Mouse (Mus musculus) Patski (cell line): ENCODE measurements around the gene Ccni. TPM values are rescaled to one million over a fixed set of nuclear protein-coding genes. Genes with fewer than 3 reads are reported as not detected.
A peak's percentile ranks its signal among the peaks of the same experiment; 100 is the strongest.

Source experiments
- ATAC-seq: fragments of 100-300 bp; one replicate; pipeline ENCODE4 v1.8.0; 2021
- CTCF ChIA-PET: fragments of 350-600 bp; sonication (Branson Sonifier 250); formaldehyde crosslinking; loops from one replicate; lab custom pipeline; 2022; ENCODE audit warnings: inconsistent platforms; lab: Charles Lee
- POLR2A ChIA-PET: fragments of 350-600 bp; sonication (Branson Sonifier 250); formaldehyde crosslinking; loops from one replicate; lab custom pipeline; 2022; ENCODE audit warnings: antibody characterized with exemption, inconsistent platforms; lab: Charles Lee
- DNase-seq: peaks from one replicate; pipeline ENCODE4 v3.0.0-alpha.2; 2011; ENCODE audit warnings: low read depth, low spot score
- H3K27me3 ChIP-seq: fragments of 371-371 bp; one replicate; pipeline ENCODE4 v1.5.1; 2021
- CTCF ChIP-seq: fragments of 100-300 bp; IDR thresholded peaks from one replicate; pipeline ENCODE4 v1.5.1; 2021
- in situ Hi-C: fragments of 300-500 bp; cut with MboI; formaldehyde crosslinking; loops from 3 replicates; pipeline ENCODE4 v1.11.1; 2018; ENCODE audit warnings: low pct_unique_long_range_greater_than_20kb, mixed read lengths
- polyA plus RNA-seq: library from polyadenylated mRNA; unstranded; gene quantifications from one replicate; pipeline ENCODE4 v1.2.3, GENCODE M21; 2021

Ccni gene
- polyA plus RNA-seq, 1 experiment from 2014 or later = 239 TPM

- in situ Hi-C loops = loop anchor here (5.0 to 25.0 kb wide), 2 partner anchors 62 to 232 kb away; partner anchors contain the start of gene Ccng2
- ATAC-seq (peak; percentile 19), DNase-seq (no peak)
- ChIA-PET CTCF (interaction anchor here (1.2 to 2.6 kb wide), 3 partner anchors 9 to 118 kb away, joined by 4 to 10 read pairs (median 6); no protein-coding TSS in a partner anchor), POLR2A (interaction anchor here (0.7 to 2.5 kb wide), 7 partner anchors 11 to 739 kb away, joined by 3 to 12 read pairs (median 6); no protein-coding TSS in a partner anchor)
- no peaks in the 10 kb centered on the region for H3K27me3 ChIP-seq
- TF ChIP-seq CTCF = no peak
These were observed 755 bp downstream of the Ccni start for GRCm38 (mm10) chr5:93205371-93206108.

- ATAC-seq (no peak), DNase-seq (no peak)
- ChIA-PET POLR2A (no interaction called here), CTCF (interaction anchor here (0.9 to 2.2 kb wide), 4 partner anchors 8 to 79 kb away, joined by 3 to 13 read pairs (median 3); no protein-coding TSS in a partner anchor)
- H3K27me3 ChIP-seq = no peaks in the 10 kb centered on the region
- no peak for TF ChIP-seq CTCF
- in situ Hi-C loops = loop anchor here (25.0 kb wide), 1 partner anchor 236 kb away; no protein-coding TSS in a partner anchor
These were observed 5.1 kb downstream of the Ccni start for GRCm38 (mm10) chr5:93201181-93201580.

- H3K27me3 ChIP-seq = no peaks in the 10 kb centered on the region
- DNase-seq (no peak), ATAC-seq (no peak)
- in situ Hi-C loops = no loop called here
- CTCF ChIA-PET = interaction anchor here (1.2 to 1.3 kb wide), 2 partner anchors 17 to 68 kb away, joined by 4 read pairs; no protein-coding TSS in a partner anchor
- POLR2A ChIA-PET = interaction anchor here (0.6 to 1.8 kb wide), 4 partner anchors 8 to 609 kb away, joined by 3 to 5 read pairs (median 4); no protein-coding TSS in a partner anchor
- no peak for TF ChIP-seq CTCF
These were observed 8.1 kb downstream of the Ccni start for GRCm38 (mm10) chr5:93198232-93198631.

GRCm38 (mm10) chr5:93190428-93190827 is 15.9 kb downstream of the Ccni start:
- DNase-seq (no peak), ATAC-seq (no peak)
- ChIA-PET POLR2A (interaction anchor here (1.5 to 2.4 kb wide), 2 partner anchors 9 to 78 kb away, joined by 5 read pairs; partner anchors contain the start of gene Ccng2), CTCF (interaction anchor here (0.8 to 1.4 kb wide), 2 partner anchors 9 to 133 kb away, joined by 3 to 4 read pairs; no protein-coding TSS in a partner anchor)
- TF ChIP-seq CTCF = no peak
- no peaks in the 10 kb centered on the region for H3K27me3 ChIP-seq
- in situ Hi-C loops = no loop called here

- CTCF ChIA-PET = interaction anchor here (0.8 to 1.7 kb wide), 7 partner anchors 10 to 134 kb away, joined by 3 to 5 read pairs (median 3); no protein-coding TSS in a partner anchor
- TF ChIP-seq CTCF = no peak
- in situ Hi-C loops = no loop called here
- H3K27me3 ChIP-seq = no peaks in the 10 kb centered on the region
- ATAC-seq = no peak
- DNase-seq = no peak
- POLR2A ChIA-PET = interaction anchor here (1.5 to 2.4 kb wide), 2 partner anchors 9 to 78 kb away, joined by 5 read pairs; partner anchors contain the start of gene Ccng2
These were observed 16.7 kb downstream of the Ccni start for GRCm38 (mm10) chr5:93189607-93190006.

GRCm38 (mm10) chr5:93184548-93184947 is 21.7 kb downstream of the Ccni start:
- DNase-seq = no peak

GRCm38 (mm10) chr5:93183311-93183710 is 23.0 kb downstream of the Ccni start:
- in situ Hi-C loops = no loop called here
- TF ChIP-seq CTCF = no peak
- no peak for ATAC-seq
- DNase-seq = no peak
- H3K27me3 ChIP-seq = no peaks in the 10 kb centered on the region
- ChIA-PET CTCF (interaction anchor here (0.8 kb wide), 1 partner anchor 8 kb away, joined by 3 read pairs; no protein-coding TSS in a partner anchor), POLR2A (no interaction called here)

More at GRCm38 (mm10) chr5:93184548-93184947, 21.7 kb downstream of the Ccni start:
- in situ Hi-C loops = no loop called here
- POLR2A ChIA-PET = interaction anchor here (0.6 kb wide), 1 partner anchor 64 kb away, joined by 3 read pairs; no protein-coding TSS in a partner anchor
- CTCF ChIA-PET = interaction anchor here (0.6 to 1.0 kb wide), 2 partner anchors 9 to 84 kb away, joined by 3 read pairs; no protein-coding TSS in a partner anchor
- TF ChIP-seq CTCF = no peak
- no peaks in the 10 kb centered on the region for H3K27me3 ChIP-seq
- ATAC-seq = no peak

- H3K27me3 ChIP-seq = no peaks in the 10 kb centered on the region
- in situ Hi-C loops = no loop called here
- DNase-seq (no peak), ATAC-seq (peak; percentile 40)
- ChIA-PET CTCF (interaction anchor here (0.7 to 4.2 kb wide), 11 partner anchors 8 to 148 kb away, joined by 3 to 13 read pairs (median 5); no protein-coding TSS in a partner anchor), POLR2A (interaction anchor here (3.0 to 3.6 kb wide), 2 partner anchors 11 to 87 kb away, joined by 11 to 12 read pairs; partner anchors contain the start of gene Ccng2)
- peak; percentile 55 for TF ChIP-seq CTCF
These were observed 26.0 kb downstream of the Ccni start for GRCm38 (mm10) chr5:93180252-93180651.

- ATAC-seq = no peak
- ChIA-PET CTCF (interaction anchor here (0.9 to 4.2 kb wide), 9 partner anchors 10 to 148 kb away, joined by 3 to 13 read pairs (median 3); no protein-coding TSS in a partner anchor), POLR2A (interaction anchor here (3.0 to 3.6 kb wide), 2 partner anchors 10 to 89 kb away, joined by 11 to 12 read pairs; partner anchors contain the start of gene Ccng2)
- H3K27me3 ChIP-seq = no peaks in the 10 kb centered on the region
- DNase-seq = no peak
- in situ Hi-C loops = no loop called here
- no peak for TF ChIP-seq CTCF
These were observed 27.7 kb downstream of the Ccni start for GRCm38 (mm10) chr5:93178616-93179015.

GRCm38 (mm10) chr5:93174675-93175074 is 31.6 kb downstream of the Ccni start:
- CTCF ChIA-PET = interaction anchor here (0.9 to 1.8 kb wide), 3 partner anchors 9 to 446 kb away, joined by 3 to 5 read pairs (median 3); no protein-coding TSS in a partner anchor
- in situ Hi-C loops = no loop called here
- ATAC-seq = no peak
- POLR2A ChIA-PET = no interaction called here
- H3K27me3 ChIP-seq = no peaks in the 10 kb centered on the region
- no peak for DNase-seq
- no peak for TF ChIP-seq CTCF
